ENCODE assay signal across 22 mouse cellular contexts in genomic region chr1:64318440-64319154, GRCm38 (mm10).
DNase-seq lines count a peak whose midpoint lies in the region; TF ChIP-seq lines count a peak whose summit lies in the region.
"Had no signal": no experiment of that assay in that cellular context is flagged by ENCODE, and none has a peak within 500 bp of the region (broad histone marks: within the 10 kb centered on the region; RNA-seq: fewer than 3 reads in every experiment).

No protein-coding gene starts in this region.

- WGBS in cerebellum, adult 2 months = 19% methylated on average over 8 of the region's 8 CpGs

- no peak for TF ChIP-seq POLR2A in cerebellum, adult 2 months (IDR thresholded peaks at IDR 0.05; ENCODE audit: borderline replicate concordance, insufficient read depth, low read length)

- H3K27ac ChIP-seq in layer of hippocampus, adult 2 months = peak overlapping the region; percentile 39; the same call in 1 of the 2 replicates
- H3K27ac ChIP-seq in cerebellum, adult 2 months (ENCODE audit: insufficient read depth, low read length) = peak overlapping the region; percentile 75
- H3K27ac ChIP-seq: forebrain, embryonic 15.5 days; heart, adult 2 months; hindbrain, embryonic 15.5 days; intestine, embryonic 15.5 days; limb, embryonic 13.5 days; liver, embryonic 12.5 days; midbrain, embryonic 13.5 days had no signal

- H3K4me1 ChIP-seq in cerebellum, adult 2 months (ENCODE audit: control insufficient read depth, insufficient read depth, low read length) = peaks cover 6% of the 10 kb centered on the region
- H3K4me1 ChIP-seq: forebrain, embryonic 15.5 days; hindbrain, embryonic 15.5 days; intestine, embryonic 15.5 days; liver, embryonic 12.5 days; midbrain, embryonic 13.5 days had no signal

- no peak overlapping the region for H3K4me3 ChIP-seq in layer of hippocampus, adult 2 months
- no peak overlapping the region for H3K4me3 ChIP-seq in cerebellum, adult 2 months (replicated peaks; ENCODE audit: insufficient read depth, low read depth, low read length)
- H3K4me3 ChIP-seq: forebrain, embryonic 15.5 days; heart, adult 2 months; hindbrain, embryonic 15.5 days; intestine, embryonic 15.5 days; limb, embryonic 13.5 days; liver, embryonic 12.5 days; midbrain, embryonic 13.5 days had no signal

- no peak for DNase-seq in layer of hippocampus, adult 2 months (ENCODE audit: low spot score in 2 of 2)
- DNase-seq in layer of hippocampus, postnatal 36 days = no peak
- peak; percentile 47 to 73 for DNase-seq in cerebellum, adult 2 months
- peak; percentile 53 to 61 for DNase-seq in cerebellum, postnatal 25 days
- no peak for DNase-seq in spleen, adult 18-20 months
- DNase-seq in adrenal gland, postnatal 4 days (ENCODE audit: low spot score in 2 of 2) = no peak
- DNase-seq in right cerebral cortex, postnatal 4 days = no peak
- DNase-seq: gastrocnemius, postnatal 14 days; heart, adult 2 months; heart, postnatal 36 days; kidney, adult 9 months; kidney, postnatal 14 days; lung, adult 18-20 months; lung, postnatal 10 days; thymus, postnatal 14 days had no signal

- TF ChIP-seq CTCF in layer of hippocampus, adult 2 months (conservative IDR thresholded peaks at IDR 0.05) = no peak
- no peak for TF ChIP-seq CTCF in cerebellum, adult 2 months (IDR thresholded peaks at IDR 0.05; ENCODE audit: borderline replicate concordance, insufficient read depth, low read depth, low read length)

- H3K27me3 ChIP-seq in cerebellum, adult 2 months (ENCODE audit: control insufficient read depth, insufficient read depth, low read length) = no peaks in the 10 kb centered on the region
- H3K27me3 ChIP-seq: forebrain, embryonic 15.5 days; hindbrain, embryonic 15.5 days; intestine, embryonic 15.5 days; limb, embryonic 13.5 days; liver, embryonic 12.5 days; midbrain, embryonic 13.5 days; Patski had no signal

Comparison
In these comparisons a context has a peak if more than half of its experiments do, and no peak if none do; other contexts are left out.
1. DNase-seq: peak in cerebellum, adult 2 months (2 of 2) and cerebellum, postnatal 25 days (2 of 2); none in layer of hippocampus, adult 2 months (0 of 2), layer of hippocampus, postnatal 36 days (0 of 2), spleen, adult 18-20 months (0 of 2), adrenal gland, postnatal 4 days (0 of 2) and right cerebral cortex, postnatal 4 days (single experiment).